Mouse (Mus musculus) left cerebral cortex, postnatal 25 days (tissue): ENCODE data around the gene Wnk4. TPM values are rescaled to one million over a fixed set of nuclear protein-coding genes. Genes with fewer than 3 reads are reported as not detected.

ENCODE experiments used
- DNase-seq, 2 experiments: peaks; one replicate each; pipeline ENCODE4 v3.0.0; 2022; ENCODE audit warnings: low spot score in 2 of 2, mixed read lengths in 1 of 2
- intact Hi-C: fragments of 180-260 bp; cut with DNase I; formaldehyde crosslinking; loops from one replicate; pipeline ENCODE4 v1.15.1; 2025
- total RNA-seq, 2 experiments: library from RNA; stranded (reverse); gene quantifications; 2 replicates each; pipeline ENCODE4 v1.2.3; 2021

Wnk4 gene
- total RNA-seq, 2 experiments from 2014 or later, result 2.2 to 7.9 TPM

- intact Hi-C loops, result no loop called here
- DNase-seq, result no peak
Observed at GRCm38 (mm10) chr11:101264954-101265471, 4.6 kb downstream of the Wnk4 start.

- intact Hi-C loops, result no loop called here
- DNase-seq, result no peak
Observed at GRCm38 (mm10) chr11:101265906-101266305, 5.5 kb downstream of the Wnk4 start.

- DNase-seq, result no peak
- intact Hi-C loops, result no loop called here
Observed at GRCm38 (mm10) chr11:101269577-101270116, 9.3 kb downstream of the Wnk4 start.

GRCm38 (mm10) chr11:101272446-101272845 is 12.1 kb downstream of the Wnk4 start:
- no peak for DNase-seq

GRCm38 (mm10) chr11:101275309-101275708 is 14.9 kb downstream of the Wnk4 start:
- DNase-seq, result no peak
- intact Hi-C loops, result no loop called here

More at GRCm38 (mm10) chr11:101272446-101272845, 12.1 kb downstream of the Wnk4 start:
- intact Hi-C loops, result no loop called here

DNA sequence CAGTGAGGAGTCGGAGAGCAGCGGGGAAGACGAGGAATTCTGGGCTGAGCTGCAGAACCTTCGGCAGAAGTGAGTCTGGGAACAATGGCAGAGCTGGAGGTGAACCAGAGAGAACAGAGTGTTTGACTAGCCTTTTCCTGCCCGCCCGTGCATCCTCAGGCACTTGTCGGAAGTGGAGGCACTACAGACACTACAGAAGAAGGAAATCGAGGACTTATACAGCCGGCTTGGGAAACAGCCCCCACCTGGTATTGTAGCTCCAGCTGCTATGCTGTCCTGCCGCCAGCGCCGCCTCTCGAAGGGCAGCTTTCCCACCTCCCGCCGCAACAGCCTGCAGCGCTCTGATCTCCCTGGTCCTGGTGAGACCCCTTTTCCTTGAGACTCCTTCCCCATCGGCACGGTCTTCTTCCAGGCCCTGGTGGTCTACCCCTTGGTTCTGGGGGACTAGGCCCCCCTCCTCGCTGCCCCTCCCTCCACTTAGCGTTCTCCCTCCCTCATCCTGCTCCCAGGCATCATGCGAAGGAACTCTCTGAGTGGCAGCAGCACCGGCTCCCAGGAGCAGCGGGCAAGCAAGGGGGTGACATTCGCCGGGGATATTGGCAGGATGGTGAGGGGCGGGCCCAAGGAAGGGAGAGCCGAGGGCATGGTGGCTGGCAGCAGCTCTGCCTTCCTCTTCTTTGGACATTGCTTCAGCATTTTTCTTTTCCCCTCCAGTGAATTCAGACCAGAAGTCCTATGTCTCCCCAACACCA is 16.1 kb downstream of the Wnk4 start:
- intact Hi-C loops, result no loop called here

DNA sequence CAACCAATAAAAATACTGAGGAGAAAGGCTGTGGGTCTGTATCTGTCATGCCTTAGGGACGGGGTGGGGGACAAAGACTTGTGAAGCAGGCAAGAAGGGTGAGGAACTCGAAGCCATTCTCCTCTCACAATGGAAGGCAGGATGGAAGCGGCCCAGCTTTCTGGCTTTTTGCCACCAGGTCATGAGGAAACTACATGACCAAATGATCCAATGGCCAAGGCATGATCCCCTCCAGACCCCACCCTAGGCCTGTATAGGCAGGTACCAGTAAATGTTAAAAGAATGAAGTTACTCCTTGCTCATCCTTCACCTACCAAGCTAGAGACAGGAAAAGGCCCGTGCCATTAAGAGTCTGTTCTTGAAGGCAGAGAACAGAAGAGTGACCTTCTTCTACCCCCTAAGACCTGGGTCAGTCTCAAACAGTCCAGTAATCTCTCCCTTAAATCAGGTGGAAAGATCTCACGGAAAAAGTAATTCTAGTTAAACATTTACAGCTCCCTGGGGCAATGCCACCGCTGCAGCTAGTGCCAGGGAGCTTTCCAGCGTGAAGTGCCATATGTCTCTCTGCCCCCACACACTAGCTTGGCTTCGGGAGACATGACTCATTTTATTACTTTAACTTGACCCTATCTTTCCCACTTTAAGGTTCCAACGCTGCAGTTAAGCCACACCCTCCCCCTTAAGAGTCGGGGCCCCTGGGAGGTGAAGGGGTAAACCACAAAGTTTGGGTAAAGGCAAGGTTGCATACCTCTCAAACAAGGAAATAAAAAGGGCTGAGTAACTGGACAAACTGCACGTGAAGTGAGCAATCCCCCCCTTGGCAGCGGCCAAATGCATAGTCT is 17.2 kb downstream of the Wnk4 start:
- intact Hi-C loops, result loop anchor here (2.0 kb wide), 1 partner anchor 19 kb away; no protein-coding TSS in a partner anchor
- peak in 1 of 2 experiments; percentile 66 for DNase-seq

More for the DNA sequence above, 16.1 kb downstream of the Wnk4 start:
- no peak for DNase-seq

GRCm38 (mm10) chr11:101278223-101279192 is 18.1 kb downstream of the Wnk4 start, which contains the start of the genes Cntd1 and Coa3:
Cntd1 (plus strand) TSS chr11:101279012.
Coa3 (minus strand) TSS chr11:101279114.
- intact Hi-C loops, result loop anchor here (2.0 kb wide), 1 partner anchor 20 kb away; no protein-coding TSS in a partner anchor
- peak; percentile 85 to 93 for DNase-seq

- DNase-seq, result no peak
- intact Hi-C loops, result loop anchor here (2.0 kb wide), 1 partner anchor 20 kb away; no protein-coding TSS in a partner anchor
Observed at GRCm38 (mm10) chr11:101279193-101279569, 18.8 kb downstream of the Wnk4 start.

- no peak for DNase-seq
- intact Hi-C loops, result no loop called here
Observed at GRCm38 (mm10) chr11:101280837-101281236, 20.5 kb downstream of the Wnk4 start.

DNA sequence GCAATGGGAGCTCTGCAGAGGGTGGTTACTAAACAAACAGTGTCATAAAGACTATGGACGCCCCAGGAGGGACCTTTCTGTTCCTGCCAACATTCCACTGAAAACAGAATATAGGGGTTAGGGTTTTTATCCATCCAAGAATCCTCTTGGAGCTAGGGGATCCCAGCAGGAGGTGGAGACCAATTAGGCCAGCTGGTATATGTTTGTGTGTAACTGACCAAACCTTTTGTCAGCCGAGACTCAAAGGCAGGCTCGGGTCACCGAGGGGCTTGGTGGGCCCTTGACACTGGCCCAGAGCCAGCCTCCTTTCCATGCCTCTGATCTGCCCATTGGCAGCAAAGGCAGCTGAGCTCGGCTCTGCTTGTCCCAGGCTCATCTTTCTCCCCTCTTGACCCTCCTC is 22.5 kb downstream of the Wnk4 start:
- DNase-seq, result no peak
- intact Hi-C loops, result no loop called here

GRCm38 (mm10) chr11:101283805-101284204 is 23.4 kb downstream of the Wnk4 start:
- intact Hi-C loops, result no loop called here
- no peak for DNase-seq

- peak in 1 of 2 experiments; percentile 32 for DNase-seq
- intact Hi-C loops, result no loop called here
Observed at GRCm38 (mm10) chr11:101287306-101287705, 26.9 kb downstream of the Wnk4 start.

GRCm38 (mm10) chr11:101291231-101291630 is 30.9 kb downstream of the Wnk4 start:
- DNase-seq, result no peak
- intact Hi-C loops, result no loop called here

GRCm38 (mm10) chr11:101295191-101295590 is 34.8 kb downstream of the Wnk4 start:
- intact Hi-C loops, result no loop called here
- DNase-seq, result no peak

- intact Hi-C loops, result no loop called here
- DNase-seq, result no peak
Observed at GRCm38 (mm10) chr11:101300881-101301280, 40.5 kb downstream of the Wnk4 start.

- intact Hi-C loops, result loop anchor here (2.0 kb wide), 1 partner anchor 89 kb away; no protein-coding TSS in a partner anchor
- DNase-seq, result no peak
Observed at GRCm38 (mm10) chr11:101301299-101302003, 41.1 kb downstream of the Wnk4 start.
